Mouse (Mus musculus) limb, embryonic 11.5 days (tissue): ENCODE measurements at regions not wholly inside any gene's neighbourhood (a gene's known extent, or its start where the extent isn't known, plus 50 kb on each side); places are given as distances from the start of the nearest gene placed in this dataset.

Source experiments
- ATAC-seq: fragments of 200-750 bp; cut with Nextera tagmentation; 2 replicates; pipeline ENCODE4 v1.8.0; 2017; ENCODE audit warnings: low read depth; ENCODE audit not compliant: insufficient number of reproducible peaks, low FRiP score, low TSS enrichment
- DNase-seq: peaks from one replicate; pipeline ENCODE4 v3.0.0-alpha.2; 2015; ENCODE audit warnings: low spot score
- H3K27ac ChIP-seq: fragments of 300-500 bp; sonication (generic); replicated peaks from 2 replicates; pipeline ENCODE4 v1.5.1; 2014; ENCODE audit warnings: low read depth, mild to moderate bottlenecking, low read length
- H3K27me3 ChIP-seq: fragments of 300-500 bp; sonication (generic); 2 replicates; pipeline ENCODE4 v1.6.1; 2014; ENCODE audit warnings: mild to moderate bottlenecking, low read length, mixed read lengths; ENCODE audit not compliant: control insufficient read depth, insufficient read depth
- H3K36me3 ChIP-seq: fragments of 300-500 bp; sonication (generic); 2 replicates; pipeline ENCODE4 v1.6.1; 2014; ENCODE audit warnings: mild to moderate bottlenecking, low read length, moderate library complexity, mixed read lengths; ENCODE audit not compliant: control insufficient read depth, insufficient read depth
- H3K4me1 ChIP-seq: fragments of 300-500 bp; sonication (generic); 2 replicates; pipeline ENCODE4 v1.6.1; 2014; ENCODE audit warnings: low read length, mixed read lengths; ENCODE audit not compliant: control insufficient read depth, insufficient read depth
- H3K4me2 ChIP-seq: fragments of 300-500 bp; sonication (generic); 2 replicates; pipeline ENCODE4 v1.6.1; 2014; ENCODE audit warnings: low read depth, mild to moderate bottlenecking, moderate library complexity; ENCODE audit not compliant: severe bottlenecking
- H3K4me3 ChIP-seq: fragments of 300-500 bp; sonication (generic); 2 replicates; pipeline ENCODE4 v1.5.1; 2014; ENCODE audit warnings: low read depth, low read length
- H3K9ac ChIP-seq: fragments of 300-500 bp; sonication (generic); 2 replicates; pipeline ENCODE4 v1.6.1; 2014; ENCODE audit warnings: mild to moderate bottlenecking, low read length
- H3K9me3 ChIP-seq: fragments of 300-500 bp; sonication (generic); 2 replicates; pipeline ENCODE4 v1.6.1; 2016; ENCODE audit warnings: low read length; ENCODE audit not compliant: control insufficient read depth
- WGBS: fragments of 180-500 bp; shearing (Covaris S2); extraction: QIAGEN DNeasy Blood & Tissue Kit; methylation state at CpG from one replicate; pipeline ENCODE4 v1.1.7; 2014; 5-methylcytosine and 5-hydroxymethylcytosine counted together

DNA sequence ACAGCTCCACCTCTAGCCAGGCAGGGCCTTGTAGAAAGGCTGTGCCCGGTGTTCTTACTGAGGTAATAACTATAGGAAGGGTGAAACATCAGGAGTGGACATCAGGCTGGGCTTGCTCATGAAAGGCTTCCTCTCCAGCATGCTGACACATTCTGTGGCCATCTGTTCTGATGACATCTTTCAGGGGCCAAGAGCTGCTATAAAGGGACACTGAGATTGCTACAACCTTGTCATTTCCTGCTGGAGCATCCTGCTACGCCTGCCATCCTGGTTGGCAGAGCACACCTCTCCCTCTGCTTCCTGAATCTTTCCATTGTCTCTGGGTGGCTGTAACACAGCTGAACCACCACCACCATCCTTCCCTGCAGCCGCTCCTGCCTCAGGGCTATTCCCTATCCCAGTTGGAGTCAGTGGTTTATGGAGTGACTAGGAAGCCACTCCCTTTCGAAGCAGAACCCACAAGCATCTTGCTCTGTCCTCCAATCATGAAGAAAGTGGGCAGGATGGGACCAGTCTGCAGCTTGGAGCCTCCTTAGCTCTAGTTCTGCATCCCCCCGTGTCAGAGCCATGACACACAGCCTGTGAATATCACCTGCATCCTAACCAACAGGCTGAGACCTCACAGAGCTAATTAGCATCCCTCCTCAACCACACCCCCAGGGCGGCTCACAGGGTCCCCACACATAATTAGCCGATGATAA is 154.6 kb downstream of the Irx2 start:
- WGBS, result 47% methylated on average over 7 of the region's 7 CpGs
- no peak for DNase-seq
- no peak for ATAC-seq

DNA sequence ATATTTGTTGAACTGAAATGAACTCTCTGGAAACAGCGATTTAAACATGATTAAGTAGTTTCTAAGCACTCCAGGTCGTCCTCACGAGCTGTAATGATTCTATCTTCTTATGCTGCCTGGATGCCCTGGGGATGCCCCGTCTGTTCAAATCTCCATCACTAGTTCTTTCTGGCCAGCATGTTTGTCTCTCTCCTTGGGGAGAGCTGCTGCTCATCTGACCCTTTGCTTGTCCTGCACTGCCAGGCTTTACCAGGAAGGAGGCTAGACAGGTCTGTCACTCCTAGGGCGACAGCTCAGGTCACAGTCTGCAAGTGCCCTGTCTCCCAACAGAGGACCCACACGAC is 155.1 kb downstream of the Irx2 start:
- no peaks in the 10 kb centered on the region for H3K27me3 ChIP-seq
- 51% methylated on average over 6 of the region's 6 CpGs for WGBS
- H3K4me2 ChIP-seq, result no peak overlapping the region
- no peak overlapping the region for H3K4me3 ChIP-seq
- H3K4me1 ChIP-seq, result no peaks in the 10 kb centered on the region
- H3K9me3 ChIP-seq, result no peaks in the 10 kb centered on the region
- no peak overlapping the region for H3K9ac ChIP-seq
- H3K36me3 ChIP-seq, result no peaks in the 10 kb centered on the region
- no peak for DNase-seq
- ATAC-seq, result no peak
- no peak overlapping the region for H3K27ac ChIP-seq

More for the DNA sequence above, 154.6 kb downstream of the Irx2 start:
- Histone ChIP-seq H3K4me2 (no peak overlapping the region), H3K36me3 (no peaks in the 10 kb centered on the region), H3K9me3 (no peaks in the 10 kb centered on the region), H3K9ac (no peak overlapping the region), H3K4me3 (no peak overlapping the region), H3K27me3 (no peaks in the 10 kb centered on the region), H3K27ac (no peak overlapping the region), H3K4me1 (no peaks in the 10 kb centered on the region)

DNA sequence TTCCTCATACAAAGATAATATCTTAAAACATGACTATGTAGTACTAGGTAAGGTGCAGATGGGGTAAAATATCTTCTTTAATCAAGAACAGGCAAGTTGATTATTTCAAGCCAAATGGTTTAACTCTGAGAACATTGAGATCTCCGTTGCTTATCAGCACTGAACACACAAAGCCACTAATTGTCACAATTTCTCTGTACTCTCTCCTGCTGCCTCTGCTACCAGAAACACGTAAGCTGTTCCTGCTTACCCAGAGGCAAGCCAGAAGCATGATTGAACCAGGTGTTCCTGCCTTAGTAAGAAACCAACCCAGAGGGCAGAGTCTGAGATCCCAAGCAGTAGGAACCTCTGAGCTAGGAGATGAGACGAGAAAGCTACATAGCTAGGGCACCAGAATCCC is 164.1 kb downstream of the Irx2 start:
- no peak for ATAC-seq
- Histone ChIP-seq H3K27ac (no peak overlapping the region), H3K9me3 (no peaks in the 10 kb centered on the region), H3K4me2 (no peak overlapping the region), H3K36me3 (no peaks in the 10 kb centered on the region), H3K9ac (no peak overlapping the region), H3K27me3 (no peaks in the 10 kb centered on the region), H3K4me3 (no peak overlapping the region), H3K4me1 (no peaks in the 10 kb centered on the region)
- no peak for DNase-seq
- 74% methylated on average over 3 of the region's 3 CpGs for WGBS

DNA sequence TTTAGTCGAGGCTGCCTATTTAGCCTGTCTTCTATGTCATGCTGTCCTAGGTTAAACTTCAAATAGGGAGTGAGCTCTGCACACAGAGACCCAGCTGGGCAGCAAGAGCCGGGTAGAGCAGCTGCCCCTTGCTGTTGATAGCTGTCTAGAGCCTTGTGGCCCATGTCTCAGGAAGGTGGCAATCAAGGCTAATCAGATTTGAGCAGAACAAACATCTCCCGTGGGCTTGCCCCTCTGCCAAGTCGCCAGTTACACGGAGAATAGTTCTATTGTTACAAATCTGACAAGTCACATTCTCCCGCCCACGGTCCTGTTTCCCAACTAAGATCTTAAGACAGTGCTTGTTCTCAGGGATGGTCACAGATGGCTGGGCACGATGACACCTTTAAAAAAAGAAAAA is 171.4 kb downstream of the Irx2 start:
- Histone ChIP-seq H3K9ac (no peak overlapping the region), H3K4me1 (no peaks in the 10 kb centered on the region), H3K4me3 (no peak overlapping the region), H3K27ac (no peak overlapping the region), H3K4me2 (no peak overlapping the region), H3K9me3 (no peaks in the 10 kb centered on the region), H3K36me3 (no peaks in the 10 kb centered on the region), H3K27me3 (no peaks in the 10 kb centered on the region)
- WGBS, result 55% methylated on average over 8 of the region's 8 CpGs
- ATAC-seq (no peak), DNase-seq (no peak)

DNA sequence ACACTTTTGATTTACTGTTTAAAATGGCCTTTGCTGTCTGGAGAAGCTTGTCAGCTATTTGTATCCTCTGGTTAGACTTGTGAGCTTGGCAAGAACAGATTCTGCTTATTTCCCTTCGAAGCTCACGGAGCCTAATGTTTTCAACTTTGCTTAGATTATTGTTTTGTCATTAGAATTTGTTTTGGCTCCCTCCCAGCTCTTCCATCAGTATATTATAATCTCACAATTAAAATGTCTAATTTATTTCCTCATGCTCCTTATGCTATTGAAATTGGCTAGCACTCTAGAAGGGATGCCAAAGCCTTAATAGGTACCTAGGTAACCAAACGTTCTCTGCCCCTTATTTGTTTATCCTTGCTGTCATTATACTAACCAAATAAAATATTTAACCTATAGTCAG is 171.9 kb downstream of the Irx2 start:
- WGBS, result 83% methylated on average over 3 of the region's 3 CpGs
- DNase-seq, result no peak
- Histone ChIP-seq H3K27ac (no peak overlapping the region), H3K36me3 (no peaks in the 10 kb centered on the region), H3K9me3 (no peaks in the 10 kb centered on the region), H3K4me1 (no peaks in the 10 kb centered on the region), H3K9ac (no peak overlapping the region), H3K27me3 (no peaks in the 10 kb centered on the region), H3K4me3 (no peak overlapping the region), H3K4me2 (no peak overlapping the region)
- no peak for ATAC-seq

DNA sequence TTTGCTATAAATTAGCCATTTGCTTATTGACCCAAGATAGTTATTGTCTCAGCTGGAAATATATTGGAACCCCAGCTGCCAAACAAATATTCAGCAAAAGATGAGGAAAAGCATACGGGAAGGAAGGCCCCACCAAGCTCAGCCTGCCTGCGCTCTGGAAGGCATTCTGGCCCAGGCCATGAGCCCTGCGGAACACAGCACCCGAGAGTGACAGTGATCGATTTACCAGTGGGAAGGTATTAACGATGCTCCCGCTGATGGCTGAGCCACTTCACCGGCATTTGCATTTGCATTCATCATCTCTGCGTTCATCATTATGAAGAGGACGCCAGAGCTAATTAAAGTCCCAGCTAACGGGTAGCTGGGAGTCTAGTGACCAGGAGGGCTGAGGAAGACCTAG is 174.8 kb downstream of the Irx2 start:
- no peaks in the 10 kb centered on the region for H3K27me3 ChIP-seq
- H3K27ac ChIP-seq, result no peak overlapping the region
- no peaks in the 10 kb centered on the region for H3K4me1 ChIP-seq
- H3K4me2 ChIP-seq, result no peak overlapping the region
- no peak for DNase-seq
- no peak overlapping the region for H3K4me3 ChIP-seq
- WGBS, result 53% methylated on average over 11 of the region's 11 CpGs
- no peak overlapping the region for H3K9ac ChIP-seq
- no peaks in the 10 kb centered on the region for H3K36me3 ChIP-seq
- no peaks in the 10 kb centered on the region for H3K9me3 ChIP-seq
- no peak for ATAC-seq

DNA sequence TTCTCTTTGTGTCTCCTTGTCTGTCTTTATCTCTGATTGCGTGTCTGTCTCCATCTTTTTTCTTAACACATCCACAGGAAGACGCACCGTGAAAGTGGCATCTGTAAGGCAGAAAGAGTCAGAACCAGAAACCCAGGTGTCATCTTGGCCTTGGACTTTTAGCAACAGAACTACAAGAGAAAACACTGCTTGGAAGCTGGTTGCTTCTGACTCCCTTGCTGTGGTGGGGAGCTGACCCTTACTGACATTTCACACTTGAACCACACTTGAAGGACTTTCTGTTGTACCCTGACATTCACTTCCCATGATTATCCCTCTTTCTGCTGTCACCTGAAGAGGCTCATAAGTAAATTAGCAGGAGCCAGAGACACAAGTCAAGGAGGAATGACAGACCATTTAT is 180.6 kb downstream of the Irx2 start:
- H3K9me3 ChIP-seq, result no peaks in the 10 kb centered on the region
- H3K36me3 ChIP-seq, result no peaks in the 10 kb centered on the region
- DNase-seq, result no peak
- ATAC-seq, result no peak
- WGBS, result 91% methylated on average over 3 of the region's 3 CpGs
- H3K4me3 ChIP-seq, result no peak overlapping the region
- H3K4me1 ChIP-seq, result no peaks in the 10 kb centered on the region
- no peak overlapping the region for H3K27ac ChIP-seq
- H3K4me2 ChIP-seq, result no peak overlapping the region
- H3K9ac ChIP-seq, result no peak overlapping the region
- H3K27me3 ChIP-seq, result no peaks in the 10 kb centered on the region; the same call in 1 of the 2 replicates

DNA sequence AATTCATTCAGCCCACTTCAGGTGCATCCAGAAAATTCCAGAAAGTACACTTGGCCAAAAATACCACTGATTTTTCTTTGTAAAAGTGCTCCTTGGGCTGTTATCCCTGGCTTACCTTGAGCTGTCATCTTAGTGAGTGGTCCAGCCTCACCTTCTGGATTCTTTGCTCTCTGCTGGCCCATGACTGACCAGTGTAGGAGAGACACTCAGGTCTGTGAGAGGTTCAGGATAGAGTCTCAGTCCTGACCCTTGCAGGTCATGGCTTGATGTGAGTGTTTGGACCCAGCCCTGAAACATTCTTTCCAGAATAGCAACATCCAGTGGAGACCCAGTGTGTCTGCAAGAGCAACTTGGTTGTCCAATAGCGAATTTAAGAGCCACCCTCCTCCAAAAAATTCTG is 182.0 kb downstream of the Irx2 start:
- no peaks in the 10 kb centered on the region for H3K36me3 ChIP-seq
- no peaks in the 10 kb centered on the region for H3K9me3 ChIP-seq
- ATAC-seq, result no peak
- H3K9ac ChIP-seq, result no peak overlapping the region
- no peak for DNase-seq
- no peak overlapping the region for H3K4me2 ChIP-seq
- H3K27me3 ChIP-seq, result peaks cover 11% of the 10 kb centered on the region; the same call in 1 of the 2 replicates
- H3K4me3 ChIP-seq, result no peak overlapping the region
- no peak overlapping the region for H3K27ac ChIP-seq
- WGBS, result 86% methylated on average over 1 of the region's 1 CpGs
- no peaks in the 10 kb centered on the region for H3K4me1 ChIP-seq

DNA sequence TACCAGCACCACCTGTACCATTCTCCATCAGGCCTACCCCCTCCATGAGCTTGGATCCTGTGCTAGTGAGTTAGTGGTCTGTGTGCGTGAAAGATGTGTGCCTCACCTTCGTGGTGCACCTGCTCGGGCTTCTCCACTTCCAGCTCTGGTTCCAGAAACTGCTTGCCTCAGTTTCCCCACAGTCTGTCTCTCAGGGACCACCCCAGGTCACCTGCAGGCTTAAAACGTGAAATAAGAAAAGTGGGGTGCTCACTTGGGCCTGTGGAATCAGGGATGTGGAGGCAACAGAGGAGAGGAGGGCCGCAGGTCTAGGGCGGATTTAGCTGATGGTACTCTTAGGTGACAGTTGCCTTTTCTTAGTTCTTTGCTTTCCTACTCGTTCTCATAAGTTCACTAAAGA is 186.0 kb downstream of the Irx2 start:
- H3K27me3 ChIP-seq, result peaks cover 32% of the 10 kb centered on the region
- no peak overlapping the region for H3K9ac ChIP-seq
- WGBS, result 64% methylated on average over 7 of the region's 7 CpGs
- DNase-seq (no peak), ATAC-seq (no peak)
- no peak overlapping the region for H3K27ac ChIP-seq
- no peak overlapping the region for H3K4me2 ChIP-seq
- no peaks in the 10 kb centered on the region for H3K36me3 ChIP-seq
- no peaks in the 10 kb centered on the region for H3K4me1 ChIP-seq
- no peak overlapping the region for H3K4me3 ChIP-seq
- H3K9me3 ChIP-seq, result no peaks in the 10 kb centered on the region
